Mouse (Mus musculus) midbrain, embryonic 10.5 days (tissue): Measurements from ENCODE around the gene Dlgap5. TPM values are rescaled to one million over a fixed set of nuclear protein-coding genes. Genes with fewer than 3 reads are reported as not detected.

Experiments used
- DNase-seq: peaks from one replicate; pipeline ENCODE4 v3.0.0-alpha.2; 2017; ENCODE audit warnings: low spot score
- H3K27ac ChIP-seq: fragments of 300-500 bp; sonication (generic); replicated peaks from 2 replicates; pipeline ENCODE4 v1.5.1; 2016; ENCODE audit warnings: mild to moderate bottlenecking
- H3K27me3 ChIP-seq: fragments of 300-500 bp; sonication (generic); 2 replicates; pipeline ENCODE4 v1.6.1; 2016; ENCODE audit warnings: low read depth, mild to moderate bottlenecking; ENCODE audit not compliant: poor library complexity, severe bottlenecking
- H3K36me3 ChIP-seq: fragments of 300-500 bp; sonication (generic); 2 replicates; pipeline ENCODE4 v1.6.1; 2016; ENCODE audit warnings: mild to moderate bottlenecking, moderate library complexity
- H3K4me1 ChIP-seq: fragments of 300-500 bp; sonication (generic); 2 replicates; pipeline ENCODE4 v1.6.1; 2016
- H3K4me3 ChIP-seq: fragments of 300-500 bp; sonication (generic); 2 replicates; pipeline ENCODE4 v1.5.1; 2016; ENCODE audit warnings: mild to moderate bottlenecking, moderate library complexity
- H3K9me3 ChIP-seq: fragments of 300-500 bp; sonication (generic); replicated peaks from 2 replicates; pipeline ENCODE4 v1.6.1; 2016; ENCODE audit warnings: mild to moderate bottlenecking
- WGBS: fragments of 180-500 bp; shearing (Covaris S2); methylation state at CpG from one replicate; pipeline ENCODE4 v1.1.7; 2016; 5-methylcytosine and 5-hydroxymethylcytosine counted together
- polyA plus RNA-seq: library from polyadenylated mRNA; unstranded; fragments of >200 nt; fragmentation: Nextera tagmentation; extraction: Ambion mirVana; gene quantifications from 2 replicates; pipeline ENCODE4 v1.2.1, GENCODE M21; 2016

Dlgap5 gene
- polyA plus RNA-seq, 1 experiment from 2014 or later, result 77.2 TPM

GRCm38 (mm10) chr14:47361418-47361817 lies 56.8 kb downstream of the Dlgap5 start:
- WGBS, result 89% methylated on average over 2 of the region's 2 CpGs
- Histone ChIP-seq H3K9me3 (no peaks in the 10 kb centered on the region), H3K4me1 (peaks cover 6% of the 10 kb centered on the region), H3K27ac (no peak overlapping the region), H3K4me3 (no peak overlapping the region), H3K36me3 (no peaks in the 10 kb centered on the region), H3K27me3 (no peaks in the 10 kb centered on the region)
- no peak for DNase-seq

GRCm38 (mm10) chr14:47359610-47360009 lies 58.6 kb downstream of the Dlgap5 start:
- H3K4me1 ChIP-seq, result no peaks in the 10 kb centered on the region
- H3K9me3 ChIP-seq, result no peaks in the 10 kb centered on the region
- no peaks in the 10 kb centered on the region for H3K36me3 ChIP-seq
- H3K27ac ChIP-seq, result no peak overlapping the region
- DNase-seq, result no peak
- 82% methylated on average over 3 of the region's 3 CpGs for WGBS
- no peak overlapping the region for H3K4me3 ChIP-seq
- H3K27me3 ChIP-seq, result no peaks in the 10 kb centered on the region

- Histone ChIP-seq H3K27ac (no peak overlapping the region), H3K27me3 (no peaks in the 10 kb centered on the region), H3K9me3 (no peaks in the 10 kb centered on the region), H3K4me3 (no peak overlapping the region), H3K4me1 (no peaks in the 10 kb centered on the region), H3K36me3 (no peaks in the 10 kb centered on the region)
- WGBS, result 82% methylated on average over 3 of the region's 3 CpGs
- DNase-seq, result no peak
Observed at GRCm38 (mm10) chr14:47356622-47357021, 61.6 kb downstream of the Dlgap5 start.

GRCm38 (mm10) chr14:47354948-47355347 lies 63.3 kb downstream of the Dlgap5 start:
- 76% methylated on average over 5 of the region's 5 CpGs for WGBS
- DNase-seq, result no peak
- no peak overlapping the region for H3K4me3 ChIP-seq
- H3K9me3 ChIP-seq, result no peaks in the 10 kb centered on the region
- no peaks in the 10 kb centered on the region for H3K27me3 ChIP-seq
- no peaks in the 10 kb centered on the region for H3K4me1 ChIP-seq
- no peak overlapping the region for H3K27ac ChIP-seq
- no peaks in the 10 kb centered on the region for H3K36me3 ChIP-seq

GRCm38 (mm10) chr14:47354111-47354577 lies 64.1 kb downstream of the Dlgap5 start:
- no peak overlapping the region for H3K27ac ChIP-seq
- DNase-seq, result no peak

GRCm38 (mm10) chr14:47353240-47353639 lies 65.0 kb downstream of the Dlgap5 start:
- no peaks in the 10 kb centered on the region for H3K4me1 ChIP-seq
- H3K36me3 ChIP-seq, result no peaks in the 10 kb centered on the region
- WGBS, result 89% methylated on average over 4 of the region's 4 CpGs
- H3K4me3 ChIP-seq, result no peak overlapping the region
- DNase-seq, result no peak
- H3K9me3 ChIP-seq, result no peaks in the 10 kb centered on the region
- H3K27me3 ChIP-seq, result no peaks in the 10 kb centered on the region
- no peak overlapping the region for H3K27ac ChIP-seq

More at GRCm38 (mm10) chr14:47354111-47354577, 64.1 kb downstream of the Dlgap5 start:
- no peaks in the 10 kb centered on the region for H3K4me1 ChIP-seq
- no peaks in the 10 kb centered on the region for H3K9me3 ChIP-seq
- H3K4me3 ChIP-seq, result no peak overlapping the region
- 74% methylated on average over 8 of the region's 8 CpGs for WGBS
- H3K27me3 ChIP-seq, result no peaks in the 10 kb centered on the region
- H3K36me3 ChIP-seq, result no peaks in the 10 kb centered on the region

GRCm38 (mm10) chr14:47352272-47352671 lies 65.9 kb downstream of the Dlgap5 start:
- no peak for DNase-seq

GRCm38 (mm10) chr14:47350974-47351373 lies 67.2 kb downstream of the Dlgap5 start:
- Histone ChIP-seq H3K27me3 (no peaks in the 10 kb centered on the region), H3K36me3 (no peaks in the 10 kb centered on the region), H3K4me3 (no peak overlapping the region), H3K27ac (no peak overlapping the region), H3K9me3 (no peaks in the 10 kb centered on the region), H3K4me1 (no peaks in the 10 kb centered on the region)
- 86% methylated on average over 2 of the region's 2 CpGs for WGBS
- no peak for DNase-seq

More at GRCm38 (mm10) chr14:47352272-47352671, 65.9 kb downstream of the Dlgap5 start:
- no peaks in the 10 kb centered on the region for H3K9me3 ChIP-seq
- no peaks in the 10 kb centered on the region for H3K4me1 ChIP-seq
- no peaks in the 10 kb centered on the region for H3K36me3 ChIP-seq
- no peak overlapping the region for H3K27ac ChIP-seq
- no peaks in the 10 kb centered on the region for H3K27me3 ChIP-seq
- no peak overlapping the region for H3K4me3 ChIP-seq
- WGBS, result 93% methylated on average over 10 of the region's 10 CpGs

- H3K27ac ChIP-seq, result no peak overlapping the region
- no peaks in the 10 kb centered on the region for H3K36me3 ChIP-seq
- peaks cover 5% of the 10 kb centered on the region for H3K4me1 ChIP-seq
- DNase-seq, result no peak
- 100% methylated on average over 1 of the region's 1 CpGs for WGBS
- H3K4me3 ChIP-seq, result no peak overlapping the region
- H3K27me3 ChIP-seq, result no peaks in the 10 kb centered on the region
- no peaks in the 10 kb centered on the region for H3K9me3 ChIP-seq
Observed at GRCm38 (mm10) chr14:47346715-47347114, 71.5 kb downstream of the Dlgap5 start.

- peaks cover 6% of the 10 kb centered on the region for H3K4me1 ChIP-seq
- no peak for DNase-seq
- no peaks in the 10 kb centered on the region for H3K27me3 ChIP-seq
- no peaks in the 10 kb centered on the region for H3K9me3 ChIP-seq
- H3K4me3 ChIP-seq, result no peak overlapping the region
- peak overlapping the region; percentile 24; the same call in 1 of the 2 replicates for H3K27ac ChIP-seq
- H3K36me3 ChIP-seq, result no peaks in the 10 kb centered on the region
- WGBS, result 70% methylated on average over 4 of the region's 4 CpGs
Observed at GRCm38 (mm10) chr14:47341811-47342291, 76.4 kb downstream of the Dlgap5 start.

GRCm38 (mm10) chr14:47340231-47340925 lies 77.8 kb downstream of the Dlgap5 start:
- Histone ChIP-seq H3K4me1 (peaks cover 6% of the 10 kb centered on the region), H3K27ac (no peak overlapping the region), H3K4me3 (no peak overlapping the region), H3K9me3 (no peaks in the 10 kb centered on the region), H3K27me3 (no peaks in the 10 kb centered on the region), H3K36me3 (no peaks in the 10 kb centered on the region)
- no peak for DNase-seq
- WGBS, result 87% methylated on average over 10 of the region's 10 CpGs
